Mouse (Mus musculus) C2C12 (cell line): Measurements from ENCODE around the gene Itga1. TPM values are rescaled to one million over a fixed set of nuclear protein-coding genes. Genes with fewer than 3 reads are reported as not detected.

Source experiments
- H3K27me3 ChIP-seq: one replicate; pipeline ENCODE4 v1.6.1; 2011; ENCODE audit not compliant: control insufficient read depth, insufficient read depth, insufficient read length
- H3K36me3 ChIP-seq: one replicate; pipeline ENCODE4 v1.6.1; 2011; ENCODE audit not compliant: control insufficient read depth, insufficient read depth
- H3K4me3 ChIP-seq: one replicate; pipeline ENCODE4 v1.5.1; 2011; ENCODE audit warnings: mild to moderate bottlenecking, control low read depth; ENCODE audit not compliant: poor library complexity, insufficient read depth, severe bottlenecking
- H3K79me2 ChIP-seq: one replicate; pipeline ENCODE4 v1.6.1; 2011; ENCODE audit not compliant: control insufficient read depth, insufficient read depth
- H3K79me3 ChIP-seq: one replicate; pipeline ENCODE4 v1.6.1; 2011; ENCODE audit warnings: low read depth, control low read depth
- H3ac ChIP-seq: one replicate; pipeline ENCODE3; 2011; ENCODE audit warnings: low read depth; ENCODE audit not compliant: control insufficient read depth, insufficient read length
- CEBPB ChIP-seq: IDR thresholded peaks from one replicate; pipeline ENCODE4 v1.6.1; 2011; ENCODE audit warnings: low read depth, mild to moderate bottlenecking, control low read depth, moderate library complexity
- CTCF ChIP-seq: IDR thresholded peaks from one replicate; pipeline ENCODE4 v1.5.1; 2011; ENCODE audit not compliant: control insufficient read depth, insufficient read depth, insufficient read length
- FOSL1 ChIP-seq: IDR thresholded peaks from one replicate; pipeline ENCODE4 v1.8.0; 2011; ENCODE audit warnings: mild to moderate bottlenecking, low read length; ENCODE audit not compliant: poor library complexity, insufficient read depth, severe bottlenecking
- MAX ChIP-seq: IDR thresholded peaks from one replicate; pipeline ENCODE4 v1.6.1; 2011; ENCODE audit warnings: mild to moderate bottlenecking, control low read depth
- MYOD1 ChIP-seq: IDR thresholded peaks from one replicate; pipeline ENCODE4 v1.6.1; 2011; ENCODE audit warnings: low read depth; ENCODE audit not compliant: control insufficient read depth, insufficient read length
- MYOG ChIP-seq: IDR thresholded peaks from one replicate; pipeline ENCODE4 v1.6.1; 2011; ENCODE audit not compliant: control insufficient read depth, insufficient read length; ENCODE audit errors: extremely low read depth
- USF1 ChIP-seq: IDR thresholded peaks from one replicate; pipeline ENCODE4 v1.6.1; 2011; ENCODE audit warnings: low read depth, mild to moderate bottlenecking, control low read depth, moderate library complexity
- polyA plus RNA-seq: library from polyadenylated mRNA; unstranded; fragments of >200 nt; fragmentation: generic; extraction: Trizol; gene quantifications from one replicate; pipeline ENCODE4 v1.2.1, GENCODE M21; 2012; ENCODE audit warnings: missing spikeins

Itga1 gene
- polyA plus RNA-seq, 1 experiment: 0.04 TPM

- Histone ChIP-seq H3K36me3 (no peaks in the 10 kb centered on the region), H3K4me3 (no peak overlapping the region), H3ac (no peak overlapping the region), H3K79me2 (no peaks in the 10 kb centered on the region), H3K27me3 (no peaks in the 10 kb centered on the region), H3K79me3 (no peaks in the 10 kb centered on the region)
- TF ChIP-seq CEBPB: no peak
- TF ChIP-seq MYOG: no peak
- TF ChIP-seq MYOD1: no peak
- no peak for TF ChIP-seq CTCF
These were observed 23.4 kb upstream of the Itga1 start for GRCm38 (mm10) chr13:115125130-115125529.

- no peak for TF ChIP-seq USF1
- no peak for TF ChIP-seq CEBPB
- no peak for TF ChIP-seq MYOD1
- TF ChIP-seq FOSL1: no peak
- TF ChIP-seq CTCF: no peak
- TF ChIP-seq MYOG: no peak
- TF ChIP-seq MAX: no peak
- Histone ChIP-seq H3K79me3 (no peaks in the 10 kb centered on the region), H3ac (no peak overlapping the region), H3K79me2 (no peaks in the 10 kb centered on the region), H3K27me3 (no peaks in the 10 kb centered on the region), H3K36me3 (no peaks in the 10 kb centered on the region), H3K4me3 (no peak overlapping the region)
These were observed 22.8 kb upstream of the Itga1 start for GRCm38 (mm10) chr13:115124521-115124920.

- Histone ChIP-seq H3K4me3 (no peak overlapping the region), H3K79me2 (no peaks in the 10 kb centered on the region), H3K27me3 (no peaks in the 10 kb centered on the region), H3ac (no peak overlapping the region), H3K79me3 (no peaks in the 10 kb centered on the region), H3K36me3 (no peaks in the 10 kb centered on the region)
- no peak for TF ChIP-seq CTCF
- no peak for TF ChIP-seq CEBPB
- no peak for TF ChIP-seq MAX
- TF ChIP-seq MYOG: no peak
- no peak for TF ChIP-seq USF1
These were observed 17.0 kb upstream of the Itga1 start for GRCm38 (mm10) chr13:115118756-115119155.

GRCm38 (mm10) chr13:115118195-115118594, 16.4 kb upstream of the Itga1 start:
- Histone ChIP-seq H3K27me3 (no peaks in the 10 kb centered on the region), H3K79me3 (no peaks in the 10 kb centered on the region), H3K4me3 (no peak overlapping the region), H3K36me3 (no peaks in the 10 kb centered on the region), H3ac (no peak overlapping the region), H3K79me2 (no peaks in the 10 kb centered on the region)
- TF ChIP-seq MYOD1: no peak
- TF ChIP-seq MAX: no peak
- TF ChIP-seq CTCF: no peak
- TF ChIP-seq FOSL1: no peak
- TF ChIP-seq USF1: no peak
- no peak for TF ChIP-seq CEBPB
- no peak for TF ChIP-seq MYOG

GRCm38 (mm10) chr13:115116930-115117621, 15.3 kb upstream of the Itga1 start:
- H3K79me3 ChIP-seq: no peaks in the 10 kb centered on the region
- H3K4me3 ChIP-seq: no peak overlapping the region
- H3K79me2 ChIP-seq: no peaks in the 10 kb centered on the region
- H3ac ChIP-seq: no peak overlapping the region
- H3K36me3 ChIP-seq: no peaks in the 10 kb centered on the region
- no peaks in the 10 kb centered on the region for H3K27me3 ChIP-seq
- TF ChIP-seq MYOG (no peak), FOSL1 (no peak), USF1 (no peak), MAX (no peak), MYOD1 (no peak), CEBPB (no peak), CTCF (no peak)

- TF ChIP-seq CTCF (no peak), MAX (no peak), MYOG (no peak)
- H3K79me2 ChIP-seq: no peaks in the 10 kb centered on the region
- no peaks in the 10 kb centered on the region for H3K79me3 ChIP-seq
- no peak overlapping the region for H3K4me3 ChIP-seq
- no peaks in the 10 kb centered on the region for H3K36me3 ChIP-seq
- no peak overlapping the region for H3ac ChIP-seq
- no peaks in the 10 kb centered on the region for H3K27me3 ChIP-seq
These were observed 7.9 kb upstream of the Itga1 start for GRCm38 (mm10) chr13:115109628-115110027.
